Mouse (Mus musculus): Measurements from ENCODE around the gene Pacsin3. TPM values are rescaled to one million over a fixed set of nuclear protein-coding genes. Genes with fewer than 3 reads are reported as not detected.

Gene Pacsin3
- 21.2 and 24.0 TPM in 2 replicates for polyA plus RNA-seq (2014; fragmentation: Nextera tagmentation; extraction: Ambion mirVana)

- H3K27ac ChIP-seq (ENCODE audit: low read depth, low read length) = no peak within 1 kb of the TSS
These were observed at the start of gene Pacsin3 for GRCm38 (mm10) chr2:91255661-91256150. Gene Pacsin3, plus strand, starts transcription at chr2:91255954.

GRCm38 (mm10) chr2:91206254-91206775 lies 49.4 kb upstream of the Pacsin3 start:
- no peaks in the 10 kb centered on the region for H3K27me3 ChIP-seq (ENCODE audit: control insufficient read depth, insufficient read depth, low read length)

More at GRCm38 (mm10) chr2:91255661-91256150, at the start of gene Pacsin3:
- WGBS = under 1% methylated on average over 27 of the region's 27 CpGs
- peaks cover 16% of the 10 kb centered on the region for H3K4me1 ChIP-seq (ENCODE audit: control insufficient read depth, insufficient read depth, low read length)
- H3K4me3 ChIP-seq (ENCODE audit: low read depth, low read length) = peak within 1 kb of the TSS; percentile 63
- ATAC-seq (ENCODE audit: insufficient read depth, low FRiP score, low TSS enrichment) = 0 out of 2 replicates have a peak, but pooled peaks have one; percentile 12
- peak within 1 kb of the TSS; percentile 64 for H3K9ac ChIP-seq (ENCODE audit: low read length)
- no peaks in the 10 kb centered on the region for H3K36me3 ChIP-seq (ENCODE audit: control insufficient read depth, insufficient read depth, low read length)
- H3K4me2 ChIP-seq (ENCODE audit: low read depth) = peak within 1 kb of the TSS; percentile 99
- H3K9me3 ChIP-seq (ENCODE audit: control insufficient read depth, low read length) = no peaks in the 10 kb centered on the region
- no peak for DNase-seq (ENCODE audit: low spot score)
- H3K27me3 ChIP-seq (ENCODE audit: control insufficient read depth, insufficient read depth, low read length) = peaks cover 7% of the 10 kb centered on the region; the same call in 1 of the 2 replicates

GRCm38 (mm10) chr2:91213311-91213710 lies 42.4 kb upstream of the Pacsin3 start:
- peaks cover 18% of the 10 kb centered on the region for H3K36me3 ChIP-seq (ENCODE audit: control insufficient read depth, insufficient read depth, low read length)

More at GRCm38 (mm10) chr2:91206254-91206775, 49.4 kb upstream of the Pacsin3 start:
- peaks cover 4% of the 10 kb centered on the region; the same call in 1 of the 2 replicates for H3K4me1 ChIP-seq (ENCODE audit: control insufficient read depth, insufficient read depth, low read length)
- DNase-seq (ENCODE audit: low spot score) = no peak
- no peak for ATAC-seq (ENCODE audit: insufficient read depth, low FRiP score, low TSS enrichment)
- peaks cover 21% of the 10 kb centered on the region for H3K36me3 ChIP-seq (ENCODE audit: control insufficient read depth, insufficient read depth, low read length)
- no peaks in the 10 kb centered on the region for H3K9me3 ChIP-seq (ENCODE audit: control insufficient read depth, low read length)
- H3K9ac ChIP-seq (ENCODE audit: low read length) = no peak overlapping the region
- no peak overlapping the region for H3K27ac ChIP-seq (ENCODE audit: low read depth, low read length)
- H3K4me2 ChIP-seq (ENCODE audit: low read depth) = no peak overlapping the region
- H3K4me3 ChIP-seq (ENCODE audit: low read depth, low read length) = no peak overlapping the region
- WGBS = 88% methylated on average over 9 of the region's 9 CpGs

GRCm38 (mm10) chr2:91217032-91217431 lies 38.7 kb upstream of the Pacsin3 start:
- no peaks in the 10 kb centered on the region for H3K27me3 ChIP-seq (ENCODE audit: control insufficient read depth, insufficient read depth, low read length)
- H3K36me3 ChIP-seq (ENCODE audit: control insufficient read depth, insufficient read depth, low read length) = 0 out of 2 replicates have a peak, but pooled peaks cover 7% of the 10 kb centered on the region
- H3K9me3 ChIP-seq (ENCODE audit: control insufficient read depth, low read length) = no peaks in the 10 kb centered on the region
- no peak overlapping the region for H3K4me2 ChIP-seq (ENCODE audit: low read depth)
- DNase-seq (ENCODE audit: low spot score) = no peak
- no peak overlapping the region for H3K27ac ChIP-seq (ENCODE audit: low read depth, low read length)
- no peak for ATAC-seq (ENCODE audit: insufficient read depth, low FRiP score, low TSS enrichment)
- no peak overlapping the region for H3K4me3 ChIP-seq (ENCODE audit: low read depth, low read length)
- no peak overlapping the region for H3K9ac ChIP-seq (ENCODE audit: low read length)
- H3K4me1 ChIP-seq (ENCODE audit: control insufficient read depth, insufficient read depth, low read length) = no peaks in the 10 kb centered on the region
- WGBS = 71% methylated on average over 4 of the region's 4 CpGs

More at GRCm38 (mm10) chr2:91213311-91213710, 42.4 kb upstream of the Pacsin3 start:
- ATAC-seq (ENCODE audit: insufficient read depth, low FRiP score, low TSS enrichment) (no peak), DNase-seq (ENCODE audit: low spot score) (no peak)
- no peak overlapping the region for H3K4me3 ChIP-seq (ENCODE audit: low read depth, low read length)
- H3K4me1 ChIP-seq (ENCODE audit: control insufficient read depth, insufficient read depth, low read length) = no peaks in the 10 kb centered on the region
- no peak overlapping the region for H3K9ac ChIP-seq (ENCODE audit: low read length)
- H3K27me3 ChIP-seq (ENCODE audit: control insufficient read depth, insufficient read depth, low read length) = no peaks in the 10 kb centered on the region
- no peak overlapping the region for H3K4me2 ChIP-seq (ENCODE audit: low read depth)
- no peak overlapping the region for H3K27ac ChIP-seq (ENCODE audit: low read depth, low read length)
- H3K9me3 ChIP-seq (ENCODE audit: control insufficient read depth, low read length) = no peaks in the 10 kb centered on the region

- Histone ChIP-seq H3K9me3 (ENCODE audit: control insufficient read depth, low read length) (no peaks in the 10 kb centered on the region), H3K27me3 (ENCODE audit: control insufficient read depth, insufficient read depth, low read length) (no peaks in the 10 kb centered on the region), H3K4me3 (ENCODE audit: low read depth, low read length) (no peak overlapping the region), H3K4me1 (ENCODE audit: control insufficient read depth, insufficient read depth, low read length) (no peaks in the 10 kb centered on the region), H3K4me2 (ENCODE audit: low read depth) (no peak overlapping the region), H3K9ac (ENCODE audit: low read length) (no peak overlapping the region), H3K27ac (ENCODE audit: low read depth, low read length) (no peak overlapping the region), H3K36me3 (ENCODE audit: control insufficient read depth, insufficient read depth, low read length) (no peaks in the 10 kb centered on the region)
- 96% methylated on average over 3 of the region's 3 CpGs for WGBS
- no peak for DNase-seq (ENCODE audit: low spot score)
- ATAC-seq (ENCODE audit: insufficient read depth, low FRiP score, low TSS enrichment) = no peak
These were observed 35.3 kb upstream of the Pacsin3 start for GRCm38 (mm10) chr2:91220501-91220900.

GRCm38 (mm10) chr2:91223614-91224013 lies 32.1 kb upstream of the Pacsin3 start:
- Histone ChIP-seq H3K4me2 (ENCODE audit: low read depth) (no peak overlapping the region), H3K9ac (ENCODE audit: low read length) (no peak overlapping the region), H3K4me1 (ENCODE audit: control insufficient read depth, insufficient read depth, low read length) (no peaks in the 10 kb centered on the region), H3K9me3 (ENCODE audit: control insufficient read depth, low read length) (no peaks in the 10 kb centered on the region), H3K27ac (ENCODE audit: low read depth, low read length) (no peak overlapping the region), H3K4me3 (ENCODE audit: low read depth, low read length) (no peak overlapping the region), H3K27me3 (ENCODE audit: control insufficient read depth, insufficient read depth, low read length) (no peaks in the 10 kb centered on the region), H3K36me3 (ENCODE audit: control insufficient read depth, insufficient read depth, low read length) (no peaks in the 10 kb centered on the region)
- DNase-seq (ENCODE audit: low spot score) = no peak
- WGBS = 88% methylated on average over 2 of the region's 2 CpGs
- no peak for ATAC-seq (ENCODE audit: insufficient read depth, low FRiP score, low TSS enrichment)

GRCm38 (mm10) chr2:91229735-91230134 lies 26.0 kb upstream of the Pacsin3 start:
- DNase-seq (ENCODE audit: low spot score) (no peak), ATAC-seq (ENCODE audit: insufficient read depth, low FRiP score, low TSS enrichment) (no peak)
- Histone ChIP-seq H3K4me3 (ENCODE audit: low read depth, low read length) (no peak overlapping the region), H3K4me2 (ENCODE audit: low read depth) (no peak overlapping the region), H3K9ac (ENCODE audit: low read length) (no peak overlapping the region), H3K4me1 (ENCODE audit: control insufficient read depth, insufficient read depth, low read length) (no peaks in the 10 kb centered on the region), H3K36me3 (ENCODE audit: control insufficient read depth, insufficient read depth, low read length) (no peaks in the 10 kb centered on the region), H3K9me3 (ENCODE audit: control insufficient read depth, low read length) (no peaks in the 10 kb centered on the region), H3K27ac (ENCODE audit: low read depth, low read length) (no peak overlapping the region), H3K27me3 (ENCODE audit: control insufficient read depth, insufficient read depth, low read length) (no peaks in the 10 kb centered on the region)
- WGBS = 80% methylated on average over 2 of the region's 2 CpGs

- no peaks in the 10 kb centered on the region for H3K9me3 ChIP-seq (ENCODE audit: control insufficient read depth, low read length)
- H3K27me3 ChIP-seq (ENCODE audit: control insufficient read depth, insufficient read depth, low read length) = no peaks in the 10 kb centered on the region
- peak; percentile 94 for ATAC-seq (ENCODE audit: insufficient read depth, low FRiP score, low TSS enrichment)
- peak within 1 kb of the TSS; percentile 74 for H3K4me2 ChIP-seq (ENCODE audit: low read depth)
- peak; percentile 95 for DNase-seq (ENCODE audit: low spot score)
- peak within 1 kb of the TSS; percentile 72 for H3K9ac ChIP-seq (ENCODE audit: low read length)
- H3K4me1 ChIP-seq (ENCODE audit: control insufficient read depth, insufficient read depth, low read length) = no peaks in the 10 kb centered on the region
- H3K36me3 ChIP-seq (ENCODE audit: control insufficient read depth, insufficient read depth, low read length) = no peaks in the 10 kb centered on the region
- H3K4me3 ChIP-seq (ENCODE audit: low read depth, low read length) = peak within 1 kb of the TSS; percentile 53
- peak within 1 kb of the TSS; percentile 79 for H3K27ac ChIP-seq (ENCODE audit: low read depth, low read length)
- 1% methylated on average over 47 of the region's 48 CpGs for WGBS
These were observed 18.9 kb upstream of the Pacsin3 start, which contains the start of gene Ddb2 for GRCm38 (mm10) chr2:91236601-91237510. Gene Ddb2, minus strand, starts transcription at chr2:91236982.
